Mouse (Mus musculus): ENCODE data around the gene Lig4.

DNA sequence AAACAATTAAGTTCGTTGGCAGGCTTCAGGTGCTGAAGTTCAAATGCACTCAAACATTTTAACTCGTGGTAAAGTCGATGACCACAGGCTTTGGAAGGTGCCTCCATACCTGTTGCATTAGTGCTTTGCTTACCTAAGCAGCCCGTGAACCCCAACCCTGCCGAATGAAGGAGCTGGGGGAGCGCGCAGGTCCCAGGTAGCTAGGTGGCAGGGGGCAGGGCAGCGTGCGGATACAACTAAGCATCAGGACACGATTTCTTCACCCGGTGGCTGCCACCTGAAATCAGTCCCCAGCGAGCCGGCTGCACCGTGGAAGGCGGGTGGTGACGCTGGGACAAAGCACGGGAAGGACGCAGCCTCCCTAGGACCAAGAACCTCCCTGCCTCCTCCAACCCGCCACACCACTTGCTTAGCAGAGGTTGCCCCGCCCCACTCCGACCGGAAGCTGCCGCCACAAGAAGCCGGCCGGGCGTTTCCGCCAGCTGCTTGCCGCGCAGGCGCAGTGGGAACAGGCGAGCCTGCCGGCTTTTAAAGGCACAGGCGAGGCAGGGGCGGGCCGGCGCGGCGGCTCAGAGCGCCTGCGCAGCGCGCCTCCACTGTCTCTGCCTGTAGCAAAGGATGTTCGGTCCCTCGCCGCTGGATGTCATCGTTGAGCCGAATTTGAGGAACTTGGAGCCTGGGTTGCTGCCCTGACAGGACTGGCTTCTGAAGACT, 1.4 kb downstream of the Lig4 start:
- TF ChIP-seq CTCF (IDR thresholded peaks at IDR 0.05; ENCODE audit: low read depth) (peak; percentile 86), EP300 (optimal IDR thresholded peaks at IDR 0.05) (no peak)

Measured in stomach, postnatal 0 days (tissue).